Mouse (Mus musculus) fibroblast of lung, adult 2 months (primary cell): ENCODE measurements at regions not wholly inside any gene's neighbourhood (a gene's known extent, or its start where the extent isn't known, plus 50 kb on each side); places are given as distances from the start of the nearest gene placed in this dataset.
"Not testable (repeated sequence)": the region's sequence is repeated elsewhere in the genome, so short reads cannot be mapped to it uniquely, and the experiment has no call there.

Experiments used
- DNase-seq: peaks from one replicate; pipeline ENCODE4 v3.0.0-alpha.2; 2011; ENCODE audit warnings: low read depth

DNA sequence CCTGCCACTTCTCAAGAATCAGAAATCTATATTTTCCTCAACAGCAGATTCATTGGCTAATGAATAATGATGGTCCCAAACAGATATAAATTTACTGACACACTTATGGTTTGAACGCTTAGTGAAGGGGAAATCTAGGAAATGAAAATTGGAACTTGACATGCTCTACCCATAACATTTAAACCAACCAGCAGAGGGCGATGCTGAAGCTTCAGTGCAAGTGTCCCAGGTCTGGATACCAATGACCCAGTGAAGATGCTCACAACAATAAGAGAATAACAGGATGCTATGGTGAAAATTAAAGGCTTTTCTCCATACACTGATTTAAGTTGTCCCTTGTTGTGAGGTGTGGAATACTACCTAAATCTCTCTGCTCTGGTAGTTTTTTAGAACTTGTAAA is 236.0 kb upstream of the Rorb start:
- no peak for DNase-seq

DNA sequence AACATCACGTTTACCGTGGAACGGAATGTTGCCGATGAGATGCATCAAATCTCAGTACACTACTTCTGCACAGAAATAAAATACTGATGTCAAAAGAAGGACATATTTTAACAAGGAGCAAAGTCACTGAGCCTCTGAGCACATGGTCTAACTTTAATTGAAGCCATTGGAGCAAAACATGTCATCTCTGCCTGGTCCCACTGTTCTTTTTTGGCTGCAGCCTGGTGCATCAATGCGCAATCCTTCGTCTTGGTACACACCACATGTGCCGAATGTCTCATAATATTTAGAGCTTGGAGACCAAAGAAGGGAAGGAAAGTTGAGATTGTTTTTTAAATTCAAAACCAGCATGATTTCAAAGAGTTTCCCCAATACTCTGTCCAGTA is 233.4 kb upstream of the Rorb start:
- no peak for DNase-seq

DNA sequence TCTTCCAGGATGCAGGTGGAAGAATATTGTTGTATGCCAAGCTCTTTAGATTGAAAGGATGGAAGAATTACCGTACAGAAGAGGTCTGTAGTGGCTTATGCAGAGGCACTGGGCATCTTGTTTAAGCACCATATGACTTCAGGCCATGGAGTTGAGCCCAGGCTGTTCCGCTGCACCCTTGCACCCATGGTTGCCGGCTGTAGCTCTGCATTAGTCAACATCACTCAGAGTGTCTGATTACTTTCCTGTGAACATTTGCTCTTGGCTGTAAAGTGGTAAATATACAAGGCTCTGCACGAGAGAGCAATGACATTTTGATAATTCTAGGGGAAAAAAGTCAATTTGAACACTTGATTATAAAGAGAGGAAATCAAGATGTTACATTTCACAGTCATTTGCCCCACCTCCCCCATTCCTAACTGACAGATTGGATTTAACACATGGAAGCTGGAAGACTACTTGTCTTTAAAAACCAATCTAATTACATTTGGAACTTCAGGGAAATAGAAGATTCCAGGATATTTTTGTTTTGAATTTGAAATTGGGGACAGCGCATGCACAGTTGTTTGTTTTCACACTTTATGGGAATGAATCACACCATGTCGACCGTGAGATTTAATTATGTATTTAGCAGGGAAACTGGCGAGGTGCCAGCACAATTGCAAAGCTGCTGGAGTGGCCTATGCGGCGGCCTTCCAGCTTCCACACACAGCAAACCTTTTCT is 232.9 kb upstream of the Rorb start:
- DNase-seq, result no peak

DNA sequence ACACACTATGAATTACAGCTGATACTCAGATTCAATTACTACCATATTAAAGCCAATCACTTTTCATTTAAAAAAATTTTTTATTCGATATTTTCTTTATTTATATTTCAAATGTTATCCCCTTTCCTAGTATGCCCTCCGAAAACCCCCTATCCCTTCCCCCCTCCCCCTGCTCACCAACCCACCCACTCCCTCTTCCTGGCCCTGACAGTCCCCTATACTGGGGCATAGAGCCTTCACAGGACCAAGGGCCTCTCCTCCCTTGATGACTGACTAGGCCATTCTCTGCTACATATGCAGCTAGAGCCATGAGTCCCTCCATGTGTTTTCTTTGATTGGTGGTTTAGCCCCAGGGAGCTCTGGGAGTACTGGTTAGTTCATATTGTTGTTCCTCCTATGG is 196.1 kb upstream of the Rorb start:
- not testable (repeated sequence) for DNase-seq

DNA sequence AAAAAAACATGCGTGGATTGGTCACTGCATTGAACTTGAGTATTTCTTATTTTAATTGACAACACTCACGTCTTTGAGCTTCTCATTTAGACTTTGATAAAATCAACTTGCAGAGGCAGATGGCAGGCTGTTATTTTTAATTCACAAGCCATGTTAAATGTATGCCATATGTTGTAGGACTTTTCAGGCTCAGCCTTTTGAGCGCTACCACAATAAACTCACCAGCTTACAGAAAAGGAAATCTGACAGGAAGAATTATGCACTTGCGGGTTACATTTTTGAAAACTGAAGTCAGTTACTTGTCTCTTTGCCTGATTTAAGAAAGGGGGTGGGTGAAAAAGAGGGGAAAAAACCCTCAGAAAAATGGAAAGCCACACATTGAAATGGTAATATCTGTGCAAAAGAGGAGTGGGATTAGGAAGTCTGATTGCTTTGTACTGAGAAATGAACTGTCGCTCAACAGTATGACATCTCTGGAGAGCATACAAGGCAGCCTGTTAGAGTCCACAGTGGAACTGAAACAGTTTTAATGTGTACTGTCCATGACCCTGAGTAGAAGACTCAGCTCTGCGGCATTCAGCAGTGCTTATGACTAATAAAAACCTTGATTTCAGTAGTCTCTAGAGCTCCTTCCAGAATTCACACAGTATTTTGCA is 195.6 kb upstream of the Rorb start:
- no peak for DNase-seq

DNA sequence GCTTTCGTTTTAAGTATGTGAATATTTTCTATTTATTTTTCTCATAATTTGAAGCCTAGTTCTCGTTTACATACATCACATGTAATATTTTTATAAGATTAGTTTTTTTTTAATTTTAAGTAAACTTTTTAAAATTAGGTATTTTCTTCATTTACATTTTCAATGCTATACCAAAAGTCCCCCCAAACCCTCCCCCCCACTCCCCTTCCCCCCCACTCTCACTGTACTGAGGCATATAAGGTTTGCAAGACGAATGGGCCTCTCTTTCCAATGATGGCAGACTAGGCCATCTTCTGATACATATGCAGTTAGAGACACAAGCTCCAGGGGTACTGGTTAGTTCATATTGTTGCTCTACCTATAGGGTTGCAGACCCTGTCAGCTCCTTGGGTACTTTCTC is 174.9 kb upstream of the Rorb start:
- DNase-seq, result not testable (repeated sequence)

DNA sequence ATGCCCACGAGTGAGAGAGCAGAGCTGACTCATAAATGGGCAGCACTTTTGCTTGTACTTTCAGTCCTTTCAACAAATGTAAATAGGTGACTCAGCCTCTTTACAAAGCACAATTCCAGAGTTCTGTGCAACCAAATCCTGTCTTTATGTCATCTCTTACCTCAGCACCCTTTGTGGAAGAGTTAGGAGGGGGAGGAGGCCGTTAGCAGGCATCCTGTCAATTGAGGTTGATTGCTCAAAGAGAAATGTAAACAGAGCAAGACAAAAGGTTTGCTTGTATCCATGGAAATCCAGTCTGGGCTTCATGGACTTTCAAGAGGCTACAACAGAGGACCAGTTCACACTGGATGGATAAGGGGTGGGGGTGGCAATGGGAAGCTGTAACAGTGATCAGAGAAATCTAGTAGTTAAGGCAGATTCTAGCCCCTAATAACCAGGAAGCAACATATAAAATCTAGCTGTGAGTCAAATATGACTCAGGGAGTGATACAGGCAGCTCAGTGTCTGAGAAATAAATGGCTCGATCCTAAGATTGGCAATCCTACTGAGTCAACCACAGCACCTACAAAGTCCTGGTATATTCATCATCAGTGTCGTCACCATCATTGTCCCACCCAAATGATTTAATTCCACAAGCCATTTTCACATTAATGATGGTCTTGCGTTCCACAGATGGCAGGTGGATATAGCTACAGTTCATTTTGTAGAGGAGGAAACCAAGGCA is 136.0 kb upstream of the Rorb start:
- DNase-seq, result peak; percentile 39

DNA sequence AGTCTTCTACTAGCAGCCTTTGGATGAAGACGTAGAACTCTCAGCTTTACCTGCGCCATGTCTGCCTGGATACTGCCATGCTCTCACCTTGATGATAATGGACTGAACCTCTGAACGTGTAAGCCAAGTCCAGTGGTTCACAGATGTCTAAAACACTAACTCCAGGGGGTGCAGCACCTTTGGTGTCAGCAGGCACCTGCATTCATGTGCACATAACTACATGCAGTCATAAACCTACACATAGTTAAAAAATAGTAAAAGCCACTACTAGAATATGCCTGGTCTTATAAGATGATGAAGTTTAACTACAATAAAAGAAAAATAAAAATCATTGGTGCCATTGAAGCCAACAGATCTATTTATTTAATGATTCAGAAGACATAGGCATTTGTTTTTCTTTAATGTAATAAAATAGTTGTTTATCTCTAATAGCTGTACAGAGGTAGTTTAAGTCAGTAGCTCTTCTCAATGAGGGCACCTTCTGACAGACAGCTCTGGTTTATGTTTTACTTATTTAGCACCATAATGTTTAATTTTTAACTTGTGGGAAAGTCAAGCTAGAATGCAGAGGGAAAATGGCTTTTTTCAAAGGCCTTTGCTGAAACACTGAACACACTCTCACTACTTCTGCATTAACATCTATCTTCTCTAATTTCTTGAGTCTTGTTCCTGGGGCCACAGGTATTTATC is 118.5 kb upstream of the Rorb start:
- DNase-seq, result no peak

DNA sequence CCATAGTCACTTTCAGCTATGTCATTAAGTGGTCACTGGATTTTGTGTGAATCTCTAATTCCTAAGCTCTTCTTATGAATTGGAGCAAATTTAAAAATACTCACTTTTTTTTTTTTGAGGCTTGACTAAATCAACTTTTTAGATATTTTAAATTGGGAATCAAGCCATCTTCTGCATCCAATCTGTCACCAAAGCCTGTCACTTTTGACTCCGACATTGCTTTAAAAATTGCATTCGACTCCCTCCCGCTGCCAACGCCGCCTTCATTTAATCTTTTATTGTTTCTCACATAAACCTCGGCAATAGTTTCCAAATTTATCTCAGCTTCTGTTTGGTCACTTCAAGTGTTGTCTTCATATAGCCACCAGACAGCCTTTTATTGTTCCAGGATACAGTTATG is 109.8 kb upstream of the Rorb start:
- no peak for DNase-seq

DNA sequence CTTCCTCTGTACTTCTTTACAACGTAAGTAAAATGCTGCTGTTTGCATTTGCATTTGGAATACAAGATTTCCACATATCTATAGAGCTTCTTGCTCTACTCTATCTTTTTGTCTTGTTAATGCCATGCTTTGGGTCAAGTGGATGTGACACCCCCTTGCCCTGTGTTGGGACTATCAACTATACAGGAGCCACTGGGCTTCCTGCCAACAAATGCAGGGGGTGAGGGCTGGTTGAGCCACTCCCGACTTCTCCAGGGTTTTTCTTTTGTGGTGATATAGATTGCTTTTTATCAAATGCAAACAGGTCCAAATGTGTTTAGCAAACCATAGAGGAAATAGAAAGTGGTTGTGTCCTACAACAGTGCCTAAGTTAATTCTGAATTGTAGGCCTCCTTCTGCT is 108.4 kb upstream of the Rorb start:
- DNase-seq, result no peak

DNA sequence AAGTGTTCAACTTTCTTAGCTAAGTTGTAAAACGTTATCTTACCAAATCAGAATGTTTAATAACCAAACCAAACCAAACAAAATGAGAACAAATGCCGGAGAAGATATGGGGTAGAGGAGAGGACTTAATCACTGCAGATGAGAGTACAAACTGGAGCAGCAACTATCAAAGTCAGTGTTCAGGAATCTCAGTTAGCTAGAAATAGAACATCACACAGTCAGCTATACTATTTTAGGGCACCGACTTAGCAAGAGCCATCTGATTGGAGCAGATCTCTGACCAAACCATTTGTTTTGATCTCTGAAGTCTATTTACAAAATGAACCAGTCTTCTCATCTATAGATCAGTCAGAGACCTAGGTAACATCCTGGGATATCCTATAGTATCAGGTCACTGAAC is 107.7 kb upstream of the Rorb start:
- no peak for DNase-seq

DNA sequence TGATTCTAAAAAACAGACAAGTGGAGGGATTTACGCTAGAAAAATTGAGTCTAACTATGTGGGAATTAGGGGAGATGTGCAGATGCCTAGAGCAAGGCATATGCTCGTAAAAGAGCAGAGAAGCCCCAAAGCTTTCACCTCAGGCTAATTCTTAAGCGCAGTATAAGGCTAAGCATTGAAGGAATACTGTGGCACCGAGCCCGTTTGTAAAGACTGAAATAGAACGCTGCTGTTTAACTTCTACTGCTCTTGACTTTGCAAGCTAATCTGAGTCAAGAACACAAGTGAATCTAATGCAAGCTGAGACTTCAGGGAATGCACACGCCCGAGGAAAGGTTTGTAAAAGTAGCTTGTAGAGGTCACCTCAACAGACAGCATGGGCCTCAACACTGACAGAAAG is 88.5 kb upstream of the Rorb start:
- no peak for DNase-seq

DNA sequence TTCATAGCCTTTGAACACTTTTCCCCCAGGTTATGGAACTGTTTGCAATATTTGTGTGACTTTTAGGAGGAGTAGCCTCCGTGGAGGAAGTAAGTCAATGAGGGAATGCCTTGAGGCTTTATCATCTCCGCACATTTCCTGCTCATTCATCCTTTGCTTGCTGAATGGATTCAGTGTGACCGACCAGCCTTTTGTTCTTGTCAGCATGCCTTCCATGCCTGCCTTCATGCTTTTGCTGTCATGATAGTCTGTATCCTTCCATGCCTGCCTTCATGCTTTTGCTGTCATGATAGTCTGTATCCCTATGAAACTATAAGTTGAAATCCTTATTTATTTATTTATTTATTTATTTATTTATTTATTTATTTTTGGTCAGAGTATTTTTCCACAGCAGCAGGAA is 87.8 kb upstream of the Rorb start:
- no peak for DNase-seq

DNA sequence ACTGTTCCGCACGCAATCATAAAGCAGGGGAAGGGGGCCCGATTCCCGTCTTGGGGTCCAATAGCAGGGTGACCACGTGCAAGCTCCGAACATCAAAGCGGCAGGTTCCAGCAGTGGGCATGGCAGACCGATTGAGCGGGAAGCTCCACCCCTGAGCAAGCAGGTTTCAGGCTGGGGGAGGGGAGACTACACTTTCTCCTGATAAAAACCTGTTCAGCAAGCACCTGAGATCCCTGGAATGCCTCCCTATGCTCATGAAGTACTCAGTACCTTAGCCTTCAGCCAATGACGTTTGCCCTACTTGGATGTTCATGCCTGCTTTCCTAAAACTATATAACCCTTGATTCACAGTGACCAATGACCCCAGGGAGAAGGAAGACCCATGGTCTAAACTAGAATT is 83.7 kb upstream of the Rorb start:
- DNase-seq, result no peak

DNA sequence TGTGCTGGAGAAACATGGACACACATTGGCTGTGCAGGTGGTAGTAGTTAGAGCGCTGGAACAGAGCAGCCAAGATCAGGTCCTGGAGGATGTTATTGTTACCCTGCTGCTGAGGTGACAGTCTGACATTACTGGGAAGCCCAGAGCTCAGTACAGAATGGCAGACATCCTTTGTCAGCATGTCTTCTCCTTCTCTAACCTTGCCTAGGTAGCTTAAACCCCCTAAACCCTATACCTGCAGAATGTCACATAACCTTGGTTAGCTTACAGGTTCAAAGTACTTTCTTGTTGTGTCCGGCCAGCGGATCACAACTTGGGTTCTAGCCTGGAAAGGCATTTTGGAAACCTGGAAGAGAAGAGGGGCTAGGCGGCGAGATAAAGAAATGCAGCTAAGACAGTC is 83.3 kb upstream of the Rorb start:
- DNase-seq, result no peak

DNA sequence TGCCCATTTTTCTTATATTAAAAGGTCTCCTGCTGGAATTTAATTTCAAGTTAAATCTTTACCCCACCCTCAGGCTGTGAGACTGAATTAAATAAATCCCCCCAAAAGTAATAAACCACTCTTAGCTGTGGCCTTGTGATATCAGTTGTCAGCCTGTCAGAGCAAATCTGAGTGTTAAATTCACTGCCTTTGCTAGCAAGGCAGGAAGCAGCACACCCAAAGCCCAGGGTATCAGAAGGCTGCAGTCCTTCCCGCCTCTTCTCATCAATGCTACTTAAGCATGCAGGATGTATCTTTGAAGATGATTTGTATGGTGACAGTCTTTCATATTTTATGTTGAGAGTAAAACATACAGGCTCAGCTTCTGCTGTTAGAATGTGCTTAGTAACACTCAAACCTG is 61.8 kb upstream of the Rorb start:
- DNase-seq, result no peak

DNA sequence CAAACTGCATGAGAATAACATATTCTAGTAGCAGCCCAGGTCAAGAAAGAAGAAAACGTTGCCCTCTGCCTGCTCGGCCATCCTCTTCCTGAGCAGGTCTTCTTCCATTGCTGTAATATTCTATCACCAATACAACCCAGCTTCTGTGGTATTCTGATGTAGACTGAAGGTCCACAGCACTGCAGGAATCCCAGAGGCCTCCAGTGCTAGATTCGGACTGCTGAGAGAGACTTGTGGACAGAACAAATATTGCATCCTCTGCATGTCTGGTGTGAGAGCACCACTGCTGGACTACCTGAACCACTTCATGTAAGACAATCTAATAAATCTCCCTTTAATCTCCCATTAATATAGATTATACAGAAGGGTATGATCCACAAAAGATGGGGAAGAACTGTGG is 59.8 kb upstream of the Rorb start:
- no peak for DNase-seq
